Mouse (Mus musculus) limb, embryonic 13.5 days (tissue): Measurements from ENCODE around the gene Eml4. TPM values are rescaled to one million over a fixed set of nuclear protein-coding genes. Genes with fewer than 3 reads are reported as not detected.

Experiments
- ATAC-seq: fragments of 200-750 bp; cut with Nextera tagmentation; 2 replicates; pipeline ENCODE4 v1.8.0; 2017; ENCODE audit warnings: low read depth, moderate number of reproducible peaks, moderate TSS enrichment; ENCODE audit not compliant: low FRiP score
- H3K27ac ChIP-seq: fragments of 300-500 bp; sonication (generic); 2 replicates; pipeline ENCODE4 v1.5.1; 2015; ENCODE audit warnings: inconsistent platforms, mild to moderate bottlenecking, moderate library complexity
- H3K27me3 ChIP-seq: fragments of 300-500 bp; sonication (generic); 2 replicates; pipeline ENCODE4 v1.6.1; 2015; ENCODE audit warnings: mild to moderate bottlenecking, inconsistent platforms
- H3K36me3 ChIP-seq: fragments of 300-500 bp; sonication (generic); 2 replicates; pipeline ENCODE4 v1.6.1; 2015; ENCODE audit warnings: inconsistent platforms, mild to moderate bottlenecking, moderate library complexity
- H3K4me1 ChIP-seq: fragments of 300-500 bp; sonication (generic); 2 replicates; pipeline ENCODE4 v1.6.1; 2015; ENCODE audit warnings: inconsistent platforms
- H3K4me2 ChIP-seq: fragments of 300-500 bp; sonication (generic); replicated peaks from 2 replicates; pipeline ENCODE4 v1.6.1; 2015; ENCODE audit warnings: inconsistent platforms, mild to moderate bottlenecking, moderate library complexity
- H3K4me3 ChIP-seq: fragments of 300-500 bp; sonication (generic); 2 replicates; pipeline ENCODE4 v1.5.1; 2015; ENCODE audit warnings: moderate library complexity, mild to moderate bottlenecking, inconsistent platforms
- H3K9ac ChIP-seq: fragments of 300-500 bp; sonication (generic); 2 replicates; pipeline ENCODE4 v1.6.1; 2015; ENCODE audit warnings: mild to moderate bottlenecking, inconsistent platforms
- H3K9me3 ChIP-seq: fragments of 300-500 bp; sonication (generic); 2 replicates; pipeline ENCODE4 v1.6.1; 2016; ENCODE audit warnings: inconsistent platforms
- WGBS: fragments of 180-500 bp; shearing (Covaris S2); methylation state at CpG from one replicate; pipeline ENCODE4 v1.1.7; 2015; 5-methylcytosine and 5-hydroxymethylcytosine counted together
- polyA plus RNA-seq: library from polyadenylated mRNA; unstranded; fragments of >200 nt; fragmentation: Nextera tagmentation; extraction: Ambion mirVana; gene quantifications from 2 replicates; pipeline ENCODE4 v1.2.1, GENCODE M21; 2015

Eml4 gene
- 42.1 and 46.8 TPM in 2 replicates for polyA plus RNA-seq

- peak; percentile 92 for ATAC-seq
- WGBS, result 3% methylated on average over 55 of the region's 62 CpGs
Measured at GRCm38 (mm10) chr17:83350379-83351091, at the start of gene Eml4. Eml4 (plus strand) TSS chr17:83350931.

DNA sequence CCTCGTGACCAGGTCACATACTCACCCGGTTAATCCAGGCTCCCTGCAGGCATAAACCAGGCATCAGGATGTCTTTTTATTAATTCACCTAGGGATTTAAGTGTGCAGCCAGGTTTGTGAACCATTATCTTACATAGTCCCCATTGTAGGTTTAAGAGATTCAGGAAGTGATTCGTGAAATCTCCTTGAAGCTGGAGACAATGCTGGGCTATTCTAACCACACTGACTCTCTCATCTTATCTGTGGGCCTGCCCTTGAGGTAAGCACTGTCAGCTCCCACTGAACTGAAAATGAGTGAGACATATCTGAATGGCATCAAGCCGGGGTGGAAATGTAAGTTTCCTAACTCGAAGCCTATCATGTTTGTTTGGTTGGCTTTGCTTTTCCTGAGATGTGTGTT is 49.3 kb upstream of the Eml4 start:
- 93% methylated on average over 5 of the region's 5 CpGs for WGBS
- no peak for ATAC-seq
- no peaks in the 10 kb centered on the region for H3K27me3 ChIP-seq
- H3K4me2 ChIP-seq, result no peak overlapping the region
- H3K36me3 ChIP-seq, result no peaks in the 10 kb centered on the region
- H3K4me3 ChIP-seq, result no peak overlapping the region
- no peaks in the 10 kb centered on the region for H3K9me3 ChIP-seq
- H3K27ac ChIP-seq, result no peak overlapping the region
- H3K4me1 ChIP-seq, result no peaks in the 10 kb centered on the region
- no peak overlapping the region for H3K9ac ChIP-seq

More at GRCm38 (mm10) chr17:83350379-83351091, at the start of gene Eml4:
- Histone ChIP-seq H3K36me3 (no peaks in the 10 kb centered on the region), H3K4me1 (peaks cover 31% of the 10 kb centered on the region), H3K27me3 (no peaks in the 10 kb centered on the region), H3K4me3 (peak within 1 kb of the TSS; percentile 86), H3K4me2 (peak within 1 kb of the TSS; percentile 81), H3K27ac (peak within 1 kb of the TSS; percentile 88), H3K9me3 (no peaks in the 10 kb centered on the region), H3K9ac (peak within 1 kb of the TSS; percentile 96)

GRCm38 (mm10) chr17:83304089-83304822 is 46.5 kb upstream of the Eml4 start:
- no peak overlapping the region for H3K4me3 ChIP-seq
- no peak for ATAC-seq
- H3K9ac ChIP-seq, result no peak overlapping the region
- H3K4me2 ChIP-seq, result no peak overlapping the region
- H3K27ac ChIP-seq, result no peak overlapping the region
- no peaks in the 10 kb centered on the region for H3K9me3 ChIP-seq
- no peaks in the 10 kb centered on the region for H3K36me3 ChIP-seq
- WGBS, result 89% methylated on average over 7 of the region's 7 CpGs
- H3K4me1 ChIP-seq, result peaks cover 24% of the 10 kb centered on the region
- no peaks in the 10 kb centered on the region for H3K27me3 ChIP-seq

GRCm38 (mm10) chr17:83306964-83307640 is 43.6 kb upstream of the Eml4 start:
- 78% methylated on average over 12 of the region's 12 CpGs for WGBS
- Histone ChIP-seq H3K4me2 (no peak overlapping the region), H3K27ac (no peak overlapping the region), H3K36me3 (no peaks in the 10 kb centered on the region), H3K27me3 (no peaks in the 10 kb centered on the region), H3K9me3 (no peaks in the 10 kb centered on the region), H3K4me3 (no peak overlapping the region), H3K4me1 (peaks cover 35% of the 10 kb centered on the region), H3K9ac (no peak overlapping the region)
- ATAC-seq, result no peak

- Histone ChIP-seq H3K27me3 (no peaks in the 10 kb centered on the region), H3K27ac (no peak overlapping the region), H3K4me1 (peaks cover 42% of the 10 kb centered on the region), H3K4me2 (peak overlapping the region; percentile 19), H3K9me3 (no peaks in the 10 kb centered on the region), H3K36me3 (no peaks in the 10 kb centered on the region), H3K4me3 (no peak overlapping the region), H3K9ac (no peak overlapping the region)
- ATAC-seq, result no peak
- WGBS, result 13% methylated on average over 11 of the region's 11 CpGs
Measured at GRCm38 (mm10) chr17:83307641-83308296, 43.0 kb upstream of the Eml4 start.

GRCm38 (mm10) chr17:83308451-83308850 is 42.3 kb upstream of the Eml4 start:
- Histone ChIP-seq H3K4me1 (peaks cover 48% of the 10 kb centered on the region), H3K27ac (0 out of 2 replicates have a peak overlapping the region, but pooled peaks have one; percentile 35), H3K36me3 (no peaks in the 10 kb centered on the region), H3K9ac (no peak overlapping the region), H3K9me3 (no peaks in the 10 kb centered on the region), H3K27me3 (no peaks in the 10 kb centered on the region), H3K4me2 (peak overlapping the region; percentile 19; the same call in 1 of the 2 replicates), H3K4me3 (no peak overlapping the region)
- 37% methylated on average over 4 of the region's 4 CpGs for WGBS
- no peak for ATAC-seq

DNA sequence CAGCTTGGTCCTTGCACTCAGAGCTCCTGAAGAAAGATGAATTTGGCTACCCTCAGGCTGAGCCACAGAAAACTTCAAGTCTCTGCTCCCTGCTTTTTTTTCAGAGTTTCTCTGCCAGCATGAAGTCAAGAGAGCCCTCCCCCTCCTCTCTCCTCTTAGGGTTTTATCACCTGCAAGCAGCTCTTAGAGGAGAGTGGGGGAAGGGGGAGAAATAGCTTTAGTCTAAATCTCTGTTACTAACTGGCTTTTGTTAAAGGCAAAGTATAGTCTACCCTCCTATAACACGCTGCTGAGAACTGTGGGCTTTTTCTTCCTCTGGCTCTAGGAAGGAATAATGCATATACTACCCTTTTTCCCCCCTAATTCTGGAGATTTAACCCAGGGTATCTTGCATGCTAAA is 41.5 kb upstream of the Eml4 start:
- Histone ChIP-seq H3K4me2 (0 out of 2 replicates have a peak overlapping the region, but pooled peaks have one; percentile 19), H3K4me1 (peaks cover 55% of the 10 kb centered on the region), H3K9ac (no peak overlapping the region), H3K27ac (peak overlapping the region; percentile 35; the same call in 1 of the 2 replicates), H3K27me3 (no peaks in the 10 kb centered on the region), H3K4me3 (no peak overlapping the region), H3K36me3 (no peaks in the 10 kb centered on the region), H3K9me3 (no peaks in the 10 kb centered on the region)
- 0% methylated on average over 1 of the region's 1 CpGs for WGBS
- no peak for ATAC-seq

DNA sequence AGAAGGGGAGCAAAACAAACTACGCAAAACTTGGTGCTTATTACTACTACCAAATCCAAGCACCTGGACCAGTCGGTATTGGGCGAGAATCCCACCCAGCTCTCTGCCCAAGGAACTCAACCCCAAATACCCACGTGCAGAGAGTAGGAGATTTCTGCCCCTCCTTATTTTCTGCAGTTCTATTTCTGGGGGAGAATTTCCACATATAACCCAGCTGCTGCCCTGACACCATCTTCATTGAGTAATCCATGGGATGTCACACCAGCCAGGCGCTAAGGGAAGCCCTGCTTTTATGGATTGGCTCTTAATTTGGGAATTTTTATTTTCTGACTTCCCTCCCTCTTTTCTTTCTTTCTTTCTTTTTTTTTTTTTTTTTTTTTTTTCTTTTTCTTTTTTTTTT is 38.9 kb upstream of the Eml4 start:
- H3K4me3 ChIP-seq, result no peak overlapping the region
- H3K9ac ChIP-seq, result no peak overlapping the region
- H3K27ac ChIP-seq, result peak overlapping the region; percentile 75; the same call in 1 of the 2 replicates
- no peak for ATAC-seq
- H3K9me3 ChIP-seq, result no peaks in the 10 kb centered on the region
- peaks cover 63% of the 10 kb centered on the region for H3K4me1 ChIP-seq
- no peaks in the 10 kb centered on the region for H3K36me3 ChIP-seq
- 56% methylated on average over 5 of the region's 5 CpGs for WGBS
- H3K4me2 ChIP-seq, result no peak overlapping the region
- no peaks in the 10 kb centered on the region for H3K27me3 ChIP-seq

- Histone ChIP-seq H3K4me3 (peak overlapping the region; percentile 14; the same call in 1 of the 2 replicates), H3K36me3 (no peaks in the 10 kb centered on the region), H3K4me2 (peak overlapping the region; percentile 52), H3K9ac (no peak overlapping the region), H3K4me1 (peaks cover 58% of the 10 kb centered on the region), H3K27ac (peak overlapping the region; percentile 87), H3K9me3 (no peaks in the 10 kb centered on the region), H3K27me3 (no peaks in the 10 kb centered on the region)
- 4% methylated on average over 15 of the region's 15 CpGs for WGBS
- peak; percentile 60; the same call in 1 of the 2 replicates for ATAC-seq
Measured at GRCm38 (mm10) chr17:83312244-83312918, 38.4 kb upstream of the Eml4 start.

DNA sequence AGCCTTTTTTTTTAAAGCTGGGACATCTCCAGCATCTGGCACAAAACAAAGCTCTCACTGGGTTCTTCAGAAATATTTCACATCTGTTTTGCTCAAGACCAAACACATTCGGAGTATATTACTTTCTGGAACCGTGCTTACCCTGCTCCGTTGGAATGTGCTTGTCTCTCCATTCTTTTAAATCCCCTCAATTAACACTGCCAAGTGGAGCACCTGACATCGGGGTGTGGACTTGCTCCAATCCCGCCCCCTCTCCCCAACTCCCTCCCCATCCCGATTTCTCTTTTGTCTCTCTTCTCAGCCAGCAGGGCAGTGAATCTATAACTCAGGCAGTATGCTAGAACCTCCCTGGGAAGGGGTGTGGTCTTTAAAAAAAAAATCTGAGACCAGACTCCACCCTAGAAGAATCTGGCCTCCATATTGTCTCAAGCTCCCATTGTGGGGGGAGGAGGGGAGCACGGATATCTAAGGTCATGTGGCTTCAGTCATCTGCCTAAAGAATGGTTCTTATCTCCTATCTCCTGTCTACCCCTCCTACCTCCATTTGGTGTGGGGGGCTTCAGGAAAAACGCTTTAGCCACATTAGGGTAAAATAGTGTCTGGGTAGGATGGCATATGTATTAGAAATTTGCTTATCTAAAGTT is 37.6 kb upstream of the Eml4 start:
- ATAC-seq, result no peak; the same call in 1 of the 2 replicates
- Histone ChIP-seq H3K4me1 (peaks cover 50% of the 10 kb centered on the region), H3K27ac (peak overlapping the region; percentile 87; the same call in 1 of the 2 replicates), H3K9ac (no peak overlapping the region), H3K36me3 (no peaks in the 10 kb centered on the region), H3K27me3 (no peaks in the 10 kb centered on the region), H3K9me3 (no peaks in the 10 kb centered on the region), H3K4me2 (peak overlapping the region; percentile 52), H3K4me3 (no peak overlapping the region)
- WGBS, result 31% methylated on average over 8 of the region's 8 CpGs

DNA sequence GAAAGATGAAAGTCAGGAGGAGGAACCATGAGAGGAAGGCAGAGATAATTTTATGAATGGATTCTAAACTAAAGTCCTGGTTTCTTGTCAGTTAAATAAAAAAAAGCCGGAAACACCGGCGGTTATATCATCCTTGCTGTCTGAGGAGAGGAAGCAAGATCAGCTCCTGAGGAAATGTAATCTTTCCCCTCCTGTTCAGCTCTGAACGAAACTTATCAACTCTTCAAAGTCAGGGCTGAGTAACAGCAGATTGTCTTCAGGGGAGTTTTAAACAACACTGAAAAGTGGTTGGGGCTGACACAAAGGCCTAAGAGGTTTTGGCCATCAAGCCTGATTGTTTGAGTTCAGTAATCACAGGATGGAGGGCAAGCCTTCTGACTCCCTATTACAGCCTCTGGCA is 35.3 kb upstream of the Eml4 start:
- ATAC-seq, result no peak
- H3K9ac ChIP-seq, result no peak overlapping the region
- no peaks in the 10 kb centered on the region for H3K27me3 ChIP-seq
- no peak overlapping the region for H3K27ac ChIP-seq
- 65% methylated on average over 4 of the region's 4 CpGs for WGBS
- H3K36me3 ChIP-seq, result no peaks in the 10 kb centered on the region
- peaks cover 7% of the 10 kb centered on the region; the same call in 1 of the 2 replicates for H3K9me3 ChIP-seq
- no peak overlapping the region for H3K4me2 ChIP-seq
- peaks cover 34% of the 10 kb centered on the region for H3K4me1 ChIP-seq
- no peak overlapping the region for H3K4me3 ChIP-seq
